23 mouse cellular contexts compared by ENCODE assay signal in genomic region chr14:33168750-33169149, GRCm38 (mm10). TPM values are rescaled to one million over a fixed set of nuclear protein-coding genes. Genes with fewer than 3 reads are reported as not detected.
"Had no signal": no experiment of that assay in that cellular context is flagged by ENCODE, and none has a peak within 500 bp of the region (broad histone marks: within the 10 kb centered on the region; RNA-seq: fewer than 3 reads in every experiment).

No protein-coding gene starts in this region.

- H3K27ac ChIP-seq: kidney, embryonic 15.5 days; limb, embryonic 12.5 days; limb, embryonic 15.5 days; liver, embryonic 14.5 days; stomach, postnatal 0 days had no signal

- H3K27me3 ChIP-seq: kidney, embryonic 15.5 days; limb, embryonic 12.5 days; limb, embryonic 15.5 days had no signal

- DNase-seq: kidney, adult 11 months; kidney, adult 8-10 months; kidney, postnatal 10 days; kidney, postnatal 36 days; left cerebral cortex, postnatal 4 days; liver, postnatal 0 days; lung, embryonic 14.5 days; lung, postnatal 10 days; lung, postnatal 36 days; midbrain, embryonic 14.5 days; right cerebral cortex, adult 18-20 months; right cerebral cortex, postnatal 14 days; thymus, adult 2 months; thymus, postnatal 14 days; thymus, postnatal 4 days had no signal

- H3K9ac ChIP-seq: kidney, embryonic 15.5 days; limb, embryonic 12.5 days; limb, embryonic 15.5 days; liver, embryonic 14.5 days; liver, postnatal 0 days; lung, embryonic 14.5 days had no signal

- H3K4me3 ChIP-seq: kidney, embryonic 15.5 days; limb, embryonic 12.5 days; limb, embryonic 15.5 days had no signal

- ATAC-seq: liver, postnatal 0 days had no signal

- H3K36me3 ChIP-seq: kidney, embryonic 15.5 days; limb, embryonic 12.5 days; limb, embryonic 15.5 days had no signal

- H3K4me1 ChIP-seq: kidney, embryonic 15.5 days; limb, embryonic 12.5 days; limb, embryonic 15.5 days had no signal

- H3K9me3 ChIP-seq: kidney, embryonic 15.5 days; limb, embryonic 12.5 days; limb, embryonic 15.5 days had no signal

- H3K4me2 ChIP-seq: kidney, embryonic 15.5 days; limb, embryonic 12.5 days; limb, embryonic 15.5 days; liver, embryonic 11.5 days; lung, embryonic 14.5 days; midbrain, embryonic 11.5 days had no signal

RNA-seq across cellular contexts. Expression of gene Arhgap22, which starts 45.1 kb away (rescaled TPM):
- total RNA-seq: megakaryocyte-erythroid progenitor cell, adult 5-6 weeks had no signal
